Mouse (Mus musculus): ENCODE data around the gene Ankrd35.
"Not testable (repeated sequence)": the region's sequence is repeated elsewhere in the genome, so short reads cannot be mapped to it uniquely, and the experiment has no call there.

GRCm38 (mm10) chr3:96740279-96740678 is 70.3 kb downstream of the Ankrd35 start:
- not testable (repeated sequence) for TF ChIP-seq POLR2A (IDR thresholded peaks at IDR 0.05; ENCODE audit: low read depth, low read length); CTCF (IDR thresholded peaks at IDR 0.05; ENCODE audit: extremely low read depth, insufficient read depth, insufficient read length, insufficient replicate concordance)

All from spleen, adult 2 months (tissue).